Mouse (Mus musculus) spleen, embryonic (tissue): ENCODE data around the gene Btnl6.
"Not testable (repeated sequence)": the region's sequence is repeated elsewhere in the genome, so short reads cannot be mapped to it uniquely, and the experiment has no call there.

ENCODE experiments used
- CTCF ChIA-PET: fragments of 350-600 bp; sonication (Branson Sonifier 250); formaldehyde crosslinking; loops from one replicate; lab custom pipeline; 2022; lab: Charles Lee

The Btnl6 gene

DNA sequence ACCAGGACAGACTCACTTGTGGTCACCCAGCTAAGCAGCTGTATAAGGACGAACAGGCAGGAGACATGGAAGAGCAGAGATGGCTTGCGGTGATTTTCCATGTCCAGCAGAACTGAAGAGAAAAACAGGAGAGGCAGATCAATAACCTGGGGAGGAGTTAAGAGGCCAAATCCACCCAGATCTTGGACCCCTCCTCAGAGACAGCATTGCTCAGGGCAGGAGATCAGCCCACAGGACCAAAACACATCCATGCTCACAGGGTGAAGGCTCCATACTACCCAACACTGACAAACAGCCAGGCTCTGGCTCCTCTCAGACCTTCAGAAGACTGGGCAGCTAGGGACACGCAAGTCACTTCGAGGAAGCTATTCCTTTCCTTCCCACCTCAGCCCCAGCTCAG, at the start of gene Btnl6:
Btnl6 (minus strand) TSS at position 101 of the 400 bp plus-strand sequence.
- CTCF ChIA-PET = interaction anchor here (0.6 kb wide), 1 partner anchor 409 kb away, joined by 3 read pairs; no protein-coding TSS in a partner anchor

DNA sequence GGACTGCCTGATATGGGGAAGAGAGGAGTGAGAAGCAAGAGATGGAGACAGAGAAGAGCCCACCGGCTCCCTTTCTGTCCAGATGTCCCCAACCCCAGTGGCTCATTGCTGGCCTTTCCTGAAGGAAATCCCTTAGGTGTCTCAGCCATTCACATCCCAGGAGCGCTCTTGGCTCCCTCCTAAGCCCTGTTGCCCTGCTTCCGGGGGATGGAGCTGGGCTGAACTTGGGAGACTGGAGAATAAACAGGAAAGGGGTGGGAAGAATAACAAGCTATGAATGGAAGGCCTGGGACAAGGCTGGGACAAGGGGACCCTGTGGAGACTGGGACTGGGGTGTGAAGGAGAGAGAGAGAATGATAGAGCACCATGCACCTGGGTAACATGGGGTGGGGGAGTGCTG, 47.6 kb upstream of the Btnl6 start:
- CTCF ChIA-PET = interaction anchor here (1.1 kb wide), 1 partner anchor 9 kb away, joined by 4 read pairs; no protein-coding TSS in a partner anchor

DNA sequence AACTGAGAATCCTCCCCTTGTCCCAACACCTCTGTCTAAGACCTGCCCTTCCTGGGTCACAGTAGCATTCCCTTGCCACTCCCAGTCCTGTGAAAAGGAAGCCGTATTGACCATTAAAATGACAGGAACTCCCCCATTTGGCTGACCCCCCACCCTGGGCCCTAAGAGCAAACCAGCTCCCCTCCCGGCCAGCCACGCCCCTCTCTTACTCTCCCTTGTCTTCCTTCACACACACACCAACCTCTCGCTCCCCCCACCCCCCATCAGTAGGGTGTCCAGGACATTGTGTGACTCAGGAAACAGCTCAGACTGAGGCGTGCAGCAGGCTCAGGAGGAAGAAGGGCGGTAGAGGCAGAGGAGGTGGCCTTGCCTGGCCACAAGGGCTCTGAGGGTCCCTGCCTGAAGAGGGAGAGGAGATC, 46.9 kb upstream of the Btnl6 start, which contains the start of gene Notch4:
Notch4 (plus strand) TSS at position 266 of the 419 bp plus-strand sequence.
- CTCF ChIA-PET = interaction anchor here (1.1 kb wide), 1 partner anchor 8 kb away, joined by 4 read pairs; no protein-coding TSS in a partner anchor

DNA sequence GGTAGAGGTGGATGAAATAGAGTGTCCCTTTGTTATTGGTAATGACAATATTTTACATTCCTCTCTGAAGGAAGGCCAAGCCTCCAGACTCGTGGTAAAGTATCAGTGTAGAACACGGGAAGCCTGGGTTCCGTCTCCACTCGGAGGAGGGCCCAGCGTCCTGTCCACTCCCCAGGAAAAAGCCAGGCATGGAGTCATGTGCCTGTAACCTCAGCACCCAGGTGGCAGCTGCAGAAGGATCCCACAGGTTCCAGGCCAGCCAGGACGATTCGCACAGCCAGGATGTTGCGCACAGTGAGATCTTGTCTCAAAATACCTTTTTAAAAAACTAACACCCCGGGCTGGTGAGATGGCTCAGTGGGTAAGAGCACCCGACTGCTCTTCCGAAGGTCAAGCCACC, 46.2 kb upstream of the Btnl6 start:
- CTCF ChIA-PET = no interaction called here

DNA sequence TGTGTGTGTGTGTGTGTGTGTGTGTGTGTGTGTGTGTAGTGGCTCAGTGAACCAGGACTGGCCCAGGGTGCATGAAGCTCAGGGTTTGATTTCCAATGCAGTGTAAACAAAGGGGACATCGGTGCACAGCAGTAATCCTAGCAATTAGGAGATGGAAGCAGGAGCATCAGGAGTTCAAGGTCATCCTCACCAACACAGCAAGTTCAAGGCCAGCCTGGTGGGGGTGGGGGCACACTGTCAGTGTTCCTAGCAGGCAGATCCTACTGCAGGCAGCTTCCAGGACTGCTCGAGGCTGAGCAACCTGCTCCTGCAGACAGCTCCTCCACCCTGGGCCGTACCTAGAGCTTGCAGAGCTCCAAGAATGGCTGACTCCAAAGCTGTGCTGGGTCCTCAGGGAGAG, 45.4 kb upstream of the Btnl6 start:
- CTCF ChIA-PET = interaction anchor here (0.6 kb wide), 1 partner anchor 528 kb away, joined by 4 read pairs; no protein-coding TSS in a partner anchor

DNA sequence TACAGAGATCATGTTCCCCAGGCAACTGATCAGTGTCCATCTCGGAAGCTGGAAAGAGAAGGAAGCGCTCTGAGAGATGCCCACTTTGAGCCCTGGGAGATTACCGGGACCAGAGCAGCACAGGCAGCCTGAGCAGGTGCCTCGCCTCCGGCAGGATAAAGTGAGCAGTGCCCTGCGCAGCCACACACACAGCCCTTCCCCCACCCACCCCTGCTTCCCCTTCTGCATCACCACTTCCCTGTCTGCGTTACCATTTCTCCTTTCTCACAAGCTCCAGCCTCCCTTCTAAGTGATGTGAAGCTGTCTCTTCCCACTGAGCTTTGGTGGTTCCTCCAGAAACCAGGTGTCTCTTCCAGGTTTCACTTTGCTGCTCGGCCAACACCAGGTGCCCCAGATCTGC, 44.0 kb upstream of the Btnl6 start:
- CTCF ChIA-PET = interaction anchor here (0.6 kb wide), 1 partner anchor 318 kb away, joined by 8 read pairs; the partner anchor contains the start of gene Zbtb12

DNA sequence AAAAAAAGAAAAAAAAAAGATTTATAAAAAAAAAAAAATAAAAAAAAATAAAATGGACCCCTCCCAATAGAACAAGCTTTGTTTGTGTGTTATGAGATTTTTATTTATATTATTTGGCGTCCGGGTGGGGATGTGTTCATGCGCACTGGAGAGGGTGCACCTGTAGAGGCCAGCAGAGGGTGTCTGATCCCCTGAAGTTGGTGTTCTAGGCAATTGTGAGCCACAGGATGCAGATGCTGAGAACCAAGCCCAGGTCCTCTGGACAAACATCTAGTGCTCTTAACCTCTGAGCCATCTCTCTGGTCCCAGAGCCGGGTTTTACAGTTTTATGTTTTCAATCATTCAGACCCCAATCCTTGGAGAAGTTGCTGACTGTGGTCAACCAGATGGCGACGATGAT, 43.3 kb upstream of the Btnl6 start:
- CTCF ChIA-PET = interaction anchor here (0.6 kb wide), 2 partner anchors 71 to 319 kb away, joined by 3 to 8 read pairs; partner anchors contain the start of gene Zbtb12

DNA sequence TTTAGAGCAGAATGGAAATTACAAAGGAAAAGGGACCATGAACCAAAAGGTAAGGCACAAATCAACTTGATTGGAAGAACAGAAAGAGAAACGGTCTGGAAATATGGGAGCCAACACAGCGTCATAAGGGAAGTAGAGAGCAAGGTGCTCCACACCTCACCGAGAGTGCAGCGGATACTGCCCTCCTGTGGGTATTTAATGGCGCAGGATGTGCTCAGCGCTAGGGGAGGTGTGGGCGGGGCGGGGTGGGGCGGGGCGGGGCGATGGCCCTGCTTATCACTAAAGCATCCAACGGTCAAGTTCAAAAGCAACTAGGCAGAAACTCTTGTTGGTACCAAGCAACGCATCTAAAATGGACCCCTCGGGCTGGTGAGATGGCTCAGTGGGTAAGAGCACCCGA, 42.7 kb upstream of the Btnl6 start:
- CTCF ChIA-PET = no interaction called here

DNA sequence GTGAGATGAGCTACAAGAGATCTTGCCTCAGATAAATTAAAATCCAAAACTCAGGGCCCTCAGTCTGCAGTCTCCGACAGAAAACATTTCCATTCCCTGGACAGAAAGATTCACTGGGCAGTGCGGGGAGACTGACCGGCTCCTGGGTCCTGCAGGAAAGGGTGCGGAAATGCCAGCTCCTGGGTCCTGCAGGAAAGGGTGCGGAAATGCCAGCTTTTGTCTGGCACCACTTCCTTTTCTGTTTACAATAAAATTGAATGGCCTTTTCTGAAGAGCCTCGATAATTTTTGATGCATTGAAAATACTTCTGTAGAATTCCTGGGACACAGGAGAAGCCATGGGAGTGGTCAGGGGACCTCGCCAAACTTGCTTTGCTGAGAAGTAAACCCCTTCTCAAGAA, 42.0 kb upstream of the Btnl6 start:
- CTCF ChIA-PET = interaction anchor here (0.6 kb wide), 1 partner anchor 320 kb away, joined by 3 read pairs; no protein-coding TSS in a partner anchor

DNA sequence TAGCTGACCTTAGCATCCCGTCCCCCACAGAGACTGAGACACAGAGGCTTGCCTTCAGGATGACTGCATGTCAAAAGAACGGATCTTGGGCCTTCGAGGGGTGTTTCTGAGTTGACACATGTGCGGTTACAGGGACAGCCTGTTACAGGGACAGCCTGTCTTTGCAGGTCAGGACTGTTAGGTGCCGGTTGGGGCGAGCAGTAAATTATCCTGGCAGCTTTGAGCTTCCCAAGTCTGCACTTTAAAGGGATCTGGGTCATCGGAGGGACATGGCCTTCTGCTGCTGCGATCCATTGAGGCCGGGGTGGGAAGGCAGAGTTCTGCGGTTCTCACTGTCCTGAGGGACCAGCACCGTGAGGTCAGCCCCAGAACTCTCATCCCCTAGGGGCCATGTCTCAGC, 40.3 kb upstream of the Btnl6 start:
- CTCF ChIA-PET = no interaction called here

DNA sequence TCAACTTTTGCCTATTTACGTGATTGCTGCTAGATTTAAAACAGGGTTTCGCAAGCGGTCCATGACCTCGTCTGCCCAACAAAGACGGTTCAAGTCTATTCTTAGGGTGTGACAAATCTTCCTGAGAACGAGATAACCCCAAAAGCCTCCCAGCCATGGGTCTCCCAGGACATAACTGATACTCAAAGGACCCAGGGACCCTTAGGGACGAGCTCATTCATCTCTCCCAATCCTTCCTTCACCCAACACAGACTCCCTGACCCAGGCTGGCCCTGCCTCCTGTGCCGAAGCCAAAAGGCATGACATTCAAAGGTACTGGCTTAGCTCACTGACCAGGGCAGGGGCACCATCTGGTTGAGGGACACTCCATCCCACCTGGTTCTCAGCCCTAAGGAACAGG, 39.3 kb upstream of the Btnl6 start:
- CTCF ChIA-PET = interaction anchor here (0.8 kb wide), 1 partner anchor 8 kb away, joined by 4 read pairs; the partner anchor contains the start of gene Notch4

DNA sequence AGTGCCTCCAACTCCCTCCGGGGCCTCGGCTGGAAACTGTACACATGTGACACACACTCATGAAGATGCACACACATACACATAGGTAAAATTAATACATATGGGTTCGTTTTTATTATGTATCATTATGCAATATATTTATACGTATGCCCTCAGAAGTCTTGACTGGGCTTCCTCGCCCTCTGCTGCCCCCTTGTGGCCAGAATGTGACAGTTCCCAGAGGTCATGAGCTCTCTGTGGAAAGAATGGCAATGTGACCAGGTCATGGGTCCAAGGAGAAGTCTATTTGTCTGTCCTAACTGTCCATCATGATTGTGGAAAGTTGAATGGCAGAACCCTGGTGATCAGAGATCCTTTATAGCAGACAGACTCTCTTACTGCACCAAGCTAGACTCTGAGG, 38.3 kb upstream of the Btnl6 start:
- CTCF ChIA-PET = no interaction called here

DNA sequence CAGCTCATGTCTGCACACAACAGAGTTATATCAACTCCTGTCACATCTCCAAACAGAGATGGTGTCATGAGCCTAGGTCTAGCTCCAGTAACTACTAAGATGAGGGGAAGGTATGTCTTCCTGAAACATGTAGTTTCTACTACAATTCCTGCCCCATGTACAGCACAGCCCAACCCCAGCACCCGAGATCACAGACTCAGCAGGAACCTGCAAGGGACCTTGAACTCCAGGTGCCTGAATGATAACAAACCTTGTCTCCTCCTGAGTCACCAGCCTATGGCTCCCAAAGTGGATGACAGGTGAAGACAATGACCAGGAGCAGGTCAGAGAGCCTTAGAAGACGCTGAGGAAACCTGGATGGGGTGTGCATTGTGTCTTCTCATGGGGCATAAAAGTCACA, 32.7 kb upstream of the Btnl6 start:
- CTCF ChIA-PET = no interaction called here

DNA sequence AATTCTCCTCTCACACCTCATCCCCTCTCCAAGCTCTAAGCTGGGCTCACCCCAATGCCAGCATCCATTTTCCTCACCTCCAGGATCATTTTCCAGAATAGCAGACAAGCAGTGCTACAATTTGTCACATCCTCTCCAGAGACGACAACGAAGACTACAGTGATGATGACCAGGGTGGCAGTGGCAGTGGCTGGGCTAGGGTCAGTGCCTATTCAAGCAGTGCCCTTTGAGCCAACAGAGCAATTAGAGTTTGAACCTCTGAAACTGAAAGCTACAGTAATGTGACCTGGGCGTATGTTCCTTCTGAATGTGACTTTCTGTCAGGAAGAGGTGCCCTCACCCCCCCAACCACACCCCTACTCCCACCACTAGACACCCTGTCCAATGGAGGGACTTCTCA, 32.0 kb upstream of the Btnl6 start:
- CTCF ChIA-PET = interaction anchor here (0.6 kb wide), 1 partner anchor 709 kb away, joined by 4 read pairs; no protein-coding TSS in a partner anchor

DNA sequence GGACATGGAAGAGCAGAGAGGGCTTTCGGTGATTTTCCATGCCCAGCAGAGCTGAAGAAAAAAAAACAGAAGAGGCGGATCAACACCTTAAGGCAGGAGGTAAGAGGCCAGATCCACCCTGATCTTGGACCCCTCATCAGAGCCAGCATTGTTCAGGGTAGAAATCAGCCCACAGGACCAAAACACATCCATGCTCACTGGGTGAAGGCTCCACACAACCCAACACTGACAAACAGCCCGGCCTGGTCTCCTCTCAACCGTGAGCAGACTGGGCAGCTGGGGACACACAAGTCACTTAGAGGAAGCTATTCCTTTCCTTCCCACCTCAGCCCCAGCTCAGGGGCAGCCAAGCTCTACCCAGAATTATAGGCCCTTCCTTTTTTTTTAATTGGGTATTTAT, 30.4 kb upstream of the Btnl6 start:
- CTCF ChIA-PET = no interaction called here

DNA sequence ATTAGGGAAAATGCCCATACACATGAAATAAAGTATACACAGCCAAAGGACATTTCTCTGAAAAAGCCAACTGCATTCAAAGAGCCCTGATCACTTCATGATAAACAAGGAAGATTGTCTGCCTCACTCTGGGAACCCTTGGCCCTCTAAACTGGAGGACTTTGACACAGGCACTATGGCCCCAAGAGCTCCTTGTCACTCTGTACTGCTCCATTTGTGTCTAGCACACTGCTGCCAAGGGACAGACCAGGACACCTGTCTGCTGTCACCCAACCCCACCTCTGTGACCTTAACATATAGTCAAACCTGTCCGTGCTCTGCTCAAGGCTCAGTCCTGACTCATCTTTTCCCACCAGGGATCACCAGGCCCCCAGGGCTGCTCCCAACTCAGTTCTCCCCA, 29.6 kb upstream of the Btnl6 start:
- CTCF ChIA-PET = no interaction called here

DNA sequence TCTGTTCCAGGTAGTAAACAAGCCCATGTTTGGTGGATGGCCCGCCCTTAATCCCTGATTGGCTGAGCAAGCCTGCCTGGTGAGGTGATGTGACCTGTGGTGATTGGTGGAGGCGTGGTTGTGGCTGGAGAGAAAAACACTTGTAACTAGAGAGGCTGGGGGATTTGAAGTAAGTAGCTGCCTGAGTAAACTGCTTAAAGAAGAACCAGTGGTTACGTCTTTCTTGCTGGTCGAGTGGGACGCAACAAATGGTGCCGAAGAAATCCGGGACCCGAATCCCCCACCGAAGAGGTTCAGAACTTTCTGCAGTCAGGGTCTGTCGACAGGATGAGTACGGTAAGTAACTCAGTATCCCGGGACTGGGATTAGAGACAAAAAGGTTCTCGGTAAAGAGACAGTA, 26.4 kb upstream of the Btnl6 start:
- CTCF ChIA-PET = not testable (repeated sequence)

DNA sequence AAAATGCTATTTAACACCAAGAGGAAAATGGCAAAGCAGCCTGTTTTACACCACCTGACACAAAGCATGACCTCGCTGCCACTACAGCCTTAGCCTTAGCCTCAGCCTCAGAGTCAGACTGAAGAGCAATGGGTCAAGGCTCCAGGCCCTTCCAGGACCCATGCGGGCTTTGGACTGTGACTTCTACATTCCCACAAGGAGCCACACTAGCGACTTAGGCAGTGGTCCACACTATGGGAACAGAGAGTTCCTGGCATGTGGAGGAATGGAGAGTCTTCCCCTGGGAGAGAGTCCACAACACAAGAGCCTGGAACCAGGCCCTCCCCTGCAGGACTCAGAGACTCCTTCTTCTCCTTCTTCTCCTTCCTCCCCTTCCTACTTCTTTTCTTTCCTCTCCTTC, 15.5 kb upstream of the Btnl6 start:
- CTCF ChIA-PET = no interaction called here

DNA sequence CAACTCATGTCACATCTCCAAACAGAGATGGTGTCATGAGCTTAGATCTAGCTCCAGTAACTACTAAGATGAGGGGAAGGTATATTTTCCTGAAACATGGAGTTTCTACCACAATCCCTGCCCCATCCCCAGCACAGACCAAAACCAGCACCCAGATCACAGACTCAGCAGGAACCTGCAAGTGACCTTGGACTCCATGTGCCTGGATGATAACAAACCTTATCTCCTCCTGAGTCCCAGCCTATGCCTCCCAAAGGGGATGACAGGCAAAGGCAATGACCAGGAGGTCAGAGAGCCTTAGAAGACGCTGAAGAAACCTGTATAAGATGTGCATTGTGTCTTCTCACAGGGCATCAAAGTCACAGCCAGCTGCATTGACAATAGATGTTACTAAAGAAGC, 1.8 kb upstream of the Btnl6 start:
- CTCF ChIA-PET = no interaction called here

DNA sequence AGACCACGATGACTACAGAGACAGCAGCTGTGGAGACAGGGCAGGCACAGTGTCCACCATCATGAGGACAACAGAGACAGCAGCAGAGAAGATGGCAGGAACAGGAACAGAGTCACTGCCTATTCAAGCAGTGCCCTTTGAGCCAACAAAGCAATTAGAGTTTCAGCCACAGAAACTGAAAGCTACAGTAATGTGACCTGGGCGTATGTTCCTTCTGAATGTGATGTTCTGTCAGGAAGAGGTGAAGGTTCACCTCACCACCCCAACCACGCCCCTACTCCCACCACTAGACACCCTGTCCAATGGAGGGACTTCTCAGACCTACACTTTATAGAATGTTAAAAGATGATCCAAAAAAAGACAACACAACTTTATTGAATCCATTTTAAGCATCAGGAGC, 1.4 kb upstream of the Btnl6 start:
- CTCF ChIA-PET = not testable (repeated sequence)

DNA sequence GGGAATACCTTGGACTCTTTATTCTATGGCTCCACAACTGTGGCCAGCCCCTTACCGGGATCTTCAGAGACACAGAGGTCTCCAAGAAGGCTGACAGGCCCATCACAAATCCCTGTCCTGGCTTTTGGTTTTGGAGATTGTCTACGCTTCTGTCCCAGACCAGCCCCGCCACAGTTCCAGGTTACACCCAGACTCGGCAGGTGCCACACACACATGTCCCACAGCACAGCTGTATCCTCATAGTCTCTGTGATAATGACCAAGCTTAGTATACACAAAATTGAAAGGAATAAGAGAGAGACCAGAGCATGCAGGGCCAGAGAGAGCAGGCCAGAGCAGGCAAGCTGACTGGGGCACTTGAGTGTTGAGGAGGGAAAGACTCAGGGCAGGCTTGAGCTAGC, 643 bp upstream of the Btnl6 start:
- CTCF ChIA-PET = interaction anchor here (0.6 kb wide), 1 partner anchor 409 kb away, joined by 3 read pairs; no protein-coding TSS in a partner anchor

DNA sequence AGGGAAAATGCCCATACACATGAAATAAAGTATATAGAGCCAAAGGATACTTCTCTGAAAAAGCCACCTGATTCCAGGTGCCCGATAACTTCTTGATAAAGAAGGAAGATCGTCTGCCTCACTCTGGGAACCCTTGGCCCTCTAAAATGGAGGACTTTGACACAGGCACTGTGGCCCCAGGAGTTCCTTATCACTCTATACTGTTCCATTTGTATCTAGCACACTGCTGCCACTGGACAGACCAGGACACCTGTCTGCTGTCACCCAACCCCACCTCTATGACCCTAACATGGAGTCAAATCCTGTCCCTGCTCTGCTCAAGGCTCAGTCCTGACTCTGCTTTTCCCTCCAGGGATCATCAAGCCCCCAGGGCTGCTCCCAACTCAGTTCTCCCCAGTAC, 638 bp downstream of the Btnl6 start:
- CTCF ChIA-PET = no interaction called here

DNA sequence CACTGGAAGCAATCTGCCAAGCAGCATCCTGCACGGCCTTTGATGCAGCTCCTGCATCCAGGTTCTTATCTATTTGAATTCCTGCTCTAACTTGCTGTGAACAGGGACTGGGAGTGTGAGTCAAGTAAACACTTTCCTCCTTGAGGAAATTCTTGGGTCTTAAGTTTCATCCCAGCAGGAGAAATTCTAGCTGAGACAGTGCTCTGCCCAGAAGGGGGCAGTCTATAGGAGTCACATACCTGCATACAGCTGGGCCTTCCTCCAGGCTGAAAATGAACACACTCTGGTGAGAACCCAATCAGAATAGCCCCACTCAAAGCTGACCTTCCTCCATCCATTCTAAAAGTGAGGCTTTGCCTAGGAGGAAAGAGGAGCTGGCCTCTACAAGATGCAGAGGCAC, 5.4 kb downstream of the Btnl6 start:
- CTCF ChIA-PET = interaction anchor here (0.6 kb wide), 1 partner anchor 1043 kb away, joined by 3 read pairs; no protein-coding TSS in a partner anchor

DNA sequence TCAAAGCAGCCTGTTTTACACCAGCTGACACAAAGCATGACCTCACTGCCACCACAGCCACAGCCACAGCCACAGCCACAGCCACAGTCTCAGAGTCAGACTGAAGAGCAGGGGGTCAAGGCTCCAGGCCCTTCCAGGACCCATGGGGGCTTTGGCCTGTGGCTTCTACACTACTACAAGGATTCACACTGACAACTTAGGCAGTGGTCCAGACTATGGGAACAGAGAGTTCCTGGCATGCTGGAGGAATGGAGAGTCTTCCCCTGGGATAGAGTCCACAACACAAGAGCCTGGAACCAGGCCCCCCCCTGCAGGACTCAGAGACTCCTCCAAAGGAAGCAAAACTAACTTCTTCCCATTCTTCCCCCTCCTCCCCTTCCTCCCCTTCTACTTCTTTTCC, 9.6 kb downstream of the Btnl6 start:
- CTCF ChIA-PET = no interaction called here
